Mouse (Mus musculus) adrenal gland, postnatal 4 days (tissue): ENCODE data around the gene Mapk8ip1. TPM values are rescaled to one million over a fixed set of nuclear protein-coding genes. Genes with fewer than 3 reads are reported as not detected.

Source experiments
- DNase-seq, 2 experiments: peaks; one replicate each; pipeline ENCODE4 v3.0.0; 2021 to 2022; ENCODE audit warnings: low spot score in 2 of 2, mixed read lengths in 2 of 2
- microRNA-seq: library from miRNA; unstranded; fragments of <30 nt; microRNA quantifications from one replicate; pipeline ENCODE4 v1.2.0, GENCODE M21; 2021
- total RNA-seq, 2 experiments: library from RNA; stranded (reverse); gene quantifications; 2 replicates each; pipeline ENCODE4 v1.2.3; 2021

Mapk8ip1 gene
- total RNA-seq, 2 experiments from 2014 or later = 48.9 to 52.3 TPM

- DNase-seq = no peak
Measured at GRCm38 (mm10) chr2:92342418-92342817, 58.6 kb downstream of the Mapk8ip1 start.

Small RNA genes lying within 50 kb of the gene (microRNA-seq; reads per million reads assigned to microRNA genes)
- not detected for gene Mir7000

Other genes starting within 250 kb of the Mapk8ip1 start
- gene Pex16, start 26.6 kb downstream of the Mapk8ip1 start, total RNA-seq = 100 to 1,000 TPM; 133 to 150 TPM
- 10 to 100 TPM in 1 of 2 experiments, 1 to 10 TPM in 1; 4.7 to 12.0 TPM for gene Large2, start 26.4 kb downstream of the Mapk8ip1 start, total RNA-seq
- gene 1700029I15Rik, start 18.7 kb downstream of the Mapk8ip1 start, total RNA-seq = 10 to 100 TPM; 13.8 to 13.9 TPM
- 10 to 100 TPM; 58.6 to 65.8 TPM for gene Cry2, start 32.8 kb upstream of the Mapk8ip1 start, total RNA-seq
- 10 to 100 TPM; 22.7 to 23.7 TPM for gene Slc35c1, start 59.3 kb upstream of the Mapk8ip1 start, total RNA-seq
- 10 to 100 TPM; 11.2 to 12.4 TPM for gene Chst1, start 198.4 kb upstream of the Mapk8ip1 start, total RNA-seq